Mouse (Mus musculus): Measurements from ENCODE around the gene Kcnh4. TPM values are rescaled to one million over a fixed set of nuclear protein-coding genes. Genes with fewer than 3 reads are reported as not detected.

Kcnh4 gene
- total RNA-seq, 2 experiments from 2014 or later = 10.2 to 16.6 TPM

GRCm38 (mm10) chr11:100692164-100692616 is 67.6 kb downstream of the Kcnh4 start, which contains the start of gene Zfp385c:
Gene Zfp385c, minus strand, starts transcription at chr11:100692455.
- no peak for DNase-seq (ENCODE audit: low spot score in 2 of 2)
- intact Hi-C loops (cut with DNase I) = no loop called here

- intact Hi-C loops (cut with DNase I) = no loop called here
- no peak for DNase-seq (ENCODE audit: low spot score in 2 of 2)
Observed at GRCm38 (mm10) chr11:100690389-100690788, 69.4 kb downstream of the Kcnh4 start.

Other genes with a start within 250 kb of the Kcnh4 start
- 100 to 1,000 TPM; 114 to 124 TPM for gene Acly, start 231.9 kb downstream of the Kcnh4 start, total RNA-seq (2021)
- gene Ttc25, start 214.3 kb downstream of the Kcnh4 start, total RNA-seq (2021) = 1 to 10 TPM in 1 of 2 experiments, under 1 TPM in 1; 0.55 to 1.3 TPM
- gene Cnp, start 185.0 kb downstream of the Kcnh4 start, total RNA-seq (2021) = 100 to 1,000 TPM; 207 to 230 TPM
- 10 to 100 TPM; 13.7 to 14.7 TPM for gene Nkiras2, start 140.7 kb downstream of the Kcnh4 start, total RNA-seq (2021)
- 100 to 1,000 TPM; 231 to 258 TPM for gene Dnajc7, start 139.8 kb downstream of the Kcnh4 start, total RNA-seq (2021)
- gene Zfp385c, start 67.5 kb downstream of the Kcnh4 start, total RNA-seq (2021) = under 1 TPM; 0.16 to 0.30 TPM
- 1 to 10 TPM; 1.9 to 2.6 TPM for gene Dhx58, start 55.7 kb downstream of the Kcnh4 start, total RNA-seq (2021)
- gene Kat2a, start 47.5 kb downstream of the Kcnh4 start, total RNA-seq (2021) = 10 to 100 TPM; 58.9 to 59.4 TPM
- not detected for gene Hspb9, start 46.1 kb downstream of the Kcnh4 start, total RNA-seq (2021)
- gene Rab5c, start 21.7 kb downstream of the Kcnh4 start, total RNA-seq (2021) = 100 to 1,000 TPM; 152 to 158 TPM
- 10 to 100 TPM in 1 of 2 experiments, not detected in 1; 27.1 TPM for gene Hcrt, start 3.0 kb upstream of the Kcnh4 start, total RNA-seq (2021)
- 1 to 10 TPM; 6.3 to 9.7 TPM for gene Ghdc, start 11.0 kb upstream of the Kcnh4 start, total RNA-seq (2021)
- gene Stat5b, start 90.8 kb upstream of the Kcnh4 start, total RNA-seq (2021) = 10 to 100 TPM; 20.1 to 23.1 TPM
- gene Stat5a, start 99.4 kb upstream of the Kcnh4 start, total RNA-seq (2021) = 1 to 10 TPM; 2.1 to 2.2 TPM
- gene Stat3, start 179.6 kb upstream of the Kcnh4 start, total RNA-seq (2021) = 10 to 100 TPM; 44.1 to 45.0 TPM
- 10 to 100 TPM; 16.6 to 18.0 TPM for gene Cavin1, start 210.9 kb upstream of the Kcnh4 start, total RNA-seq (2021)
- 100 to 1,000 TPM; 465 to 475 TPM for gene Atp6v0a1, start 249.5 kb upstream of the Kcnh4 start, total RNA-seq (2021)

Data from left cerebral cortex, postnatal 25 days (tissue).